Mouse (Mus musculus) embryonic facial prominence, embryonic 14.5 days (tissue): ENCODE results near the gene Gpr157. TPM values are rescaled to one million over a fixed set of nuclear protein-coding genes. Genes with fewer than 3 reads are reported as not detected.

Experiments
- ATAC-seq: fragments of 200-750 bp; cut with Nextera tagmentation; 2 replicates; pipeline ENCODE4 v1.8.0; 2017; ENCODE audit warnings: low read depth, moderate number of reproducible peaks, moderate TSS enrichment
- DNase-seq: peaks from one replicate; pipeline ENCODE4 v3.0.0-alpha.2; 2015; ENCODE audit warnings: low spot score
- H3K27ac ChIP-seq: fragments of 300-500 bp; sonication (generic); replicated peaks from 2 replicates; pipeline ENCODE4 v1.5.1; 2014; ENCODE audit warnings: low read depth, mild to moderate bottlenecking, low read length, moderate library complexity
- H3K27me3 ChIP-seq: fragments of 300-500 bp; sonication (generic); replicated peaks from 2 replicates; pipeline ENCODE4 v1.6.1; 2014; ENCODE audit warnings: low read length; ENCODE audit not compliant: control insufficient read depth, insufficient read depth
- H3K36me3 ChIP-seq: fragments of 300-500 bp; sonication (generic); 2 replicates; pipeline ENCODE4 v1.6.1; 2014; ENCODE audit warnings: low read length, mixed read lengths; ENCODE audit not compliant: control insufficient read depth, insufficient read depth
- H3K4me1 ChIP-seq: fragments of 300-500 bp; sonication (generic); 2 replicates; pipeline ENCODE4 v1.6.1; 2014; ENCODE audit warnings: antibody characterized with exemption, low read length; ENCODE audit not compliant: control insufficient read depth, insufficient read depth
- H3K4me2 ChIP-seq: fragments of 300-500 bp; sonication (generic); 2 replicates; pipeline ENCODE4 v1.6.1; 2014; ENCODE audit warnings: low read depth, mild to moderate bottlenecking, low read length, moderate library complexity, mixed read lengths
- H3K4me3 ChIP-seq: fragments of 300-500 bp; sonication (generic); 2 replicates; pipeline ENCODE4 v1.5.1; 2014; ENCODE audit warnings: low read depth, mild to moderate bottlenecking, low read length
- H3K9ac ChIP-seq: fragments of 300-500 bp; sonication (generic); 2 replicates; pipeline ENCODE4 v1.6.1; 2014; ENCODE audit warnings: low read depth, mild to moderate bottlenecking, low read length, moderate library complexity, mixed read lengths
- H3K9me3 ChIP-seq: fragments of 300-500 bp; sonication (generic); 2 replicates; pipeline ENCODE4 v1.6.1; 2016; ENCODE audit warnings: low read length; ENCODE audit not compliant: control insufficient read depth
- WGBS: fragments of 180-500 bp; shearing (Covaris S2); extraction: QIAGEN DNeasy Blood & Tissue Kit; methylation state at CpG from one replicate; pipeline ENCODE4 v1.1.7; 2014; 5-methylcytosine and 5-hydroxymethylcytosine counted together
- polyA plus RNA-seq: library from polyadenylated mRNA; unstranded; fragments of >200 nt; fragmentation: Nextera tagmentation; extraction: Ambion mirVana; gene quantifications from 2 replicates; pipeline ENCODE4 v1.2.1, GENCODE M21; 2014

Gene Gpr157
- polyA plus RNA-seq, 1 experiment from 2014 or later = 0.58 TPM

DNA sequence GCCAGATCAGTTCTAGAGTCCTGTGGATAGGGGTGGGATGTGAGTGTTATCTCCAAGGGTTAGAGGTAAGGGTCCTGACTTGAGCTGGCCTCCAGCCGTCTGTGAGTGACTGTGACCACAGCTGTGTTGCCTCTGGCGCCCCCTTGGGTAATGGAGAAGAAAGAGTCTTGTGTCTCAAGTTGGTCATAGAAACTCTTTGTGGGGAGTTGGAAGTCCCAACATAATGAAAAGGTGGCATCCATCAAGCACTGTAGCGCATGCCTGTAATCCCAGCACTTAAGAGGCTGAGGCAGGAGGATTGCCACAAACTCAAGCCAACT is 5.4 kb downstream of the Gpr157 start:
- peaks cover 25% of the 10 kb centered on the region for H3K4me1 ChIP-seq
- ATAC-seq = no peak
- no peak overlapping the region for H3K4me3 ChIP-seq
- 73% methylated on average over 3 of the region's 3 CpGs for WGBS
- H3K27me3 ChIP-seq = 0 out of 2 replicates have a peak, but pooled peaks cover 6% of the 10 kb centered on the region
- H3K9me3 ChIP-seq = no peaks in the 10 kb centered on the region
- no peak overlapping the region for H3K4me2 ChIP-seq
- no peak for DNase-seq
- H3K27ac ChIP-seq = no peak overlapping the region
- no peak overlapping the region for H3K9ac ChIP-seq
- no peaks in the 10 kb centered on the region for H3K36me3 ChIP-seq

DNA sequence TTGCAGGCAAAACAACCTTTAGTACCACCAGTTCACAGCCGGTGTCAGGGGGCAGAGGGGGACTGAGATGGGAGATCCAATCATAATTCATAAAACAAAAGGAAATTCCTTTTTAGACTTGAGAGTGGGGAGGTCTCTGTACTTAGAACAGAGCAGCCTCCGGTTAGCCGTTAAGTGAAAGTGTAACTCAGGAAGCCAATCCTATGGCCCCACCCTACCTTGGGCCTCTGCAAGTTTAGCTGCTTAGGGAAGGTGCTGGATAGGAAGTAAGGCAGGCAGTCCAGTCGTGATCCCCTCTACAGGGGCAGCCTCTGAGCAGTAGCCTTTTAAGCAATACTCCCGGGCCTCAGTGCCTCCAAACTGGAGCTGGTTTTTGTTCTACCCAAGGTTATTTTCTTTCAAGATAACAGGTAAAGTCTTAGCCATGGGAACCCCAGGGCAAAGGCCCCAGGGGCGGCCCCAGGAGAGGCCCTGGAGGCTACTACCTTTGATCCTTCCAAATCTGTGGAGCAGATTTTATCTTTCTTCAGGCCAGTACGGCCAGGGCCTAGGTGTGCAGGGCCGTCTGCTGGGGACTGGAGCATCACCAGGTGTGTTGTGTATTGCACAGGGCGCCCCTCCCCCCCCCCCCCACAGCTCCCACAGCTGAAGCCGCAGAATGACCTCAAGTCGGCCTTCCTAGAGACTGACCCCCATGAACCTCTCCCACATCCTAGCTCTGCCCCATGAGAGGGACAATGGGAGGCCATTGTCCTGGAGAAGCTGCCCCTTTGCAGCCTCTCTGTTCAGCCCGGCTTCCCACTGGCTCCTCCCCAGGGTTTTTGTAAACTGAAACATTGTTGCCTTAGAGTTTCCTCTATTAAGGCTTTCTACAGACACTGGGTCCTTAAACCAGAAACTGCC is 6.6 kb downstream of the Gpr157 start:
- Histone ChIP-seq H3K27ac (no peak overlapping the region), H3K9me3 (no peaks in the 10 kb centered on the region), H3K36me3 (no peaks in the 10 kb centered on the region), H3K27me3 (no peaks in the 10 kb centered on the region), H3K4me1 (peaks cover 16% of the 10 kb centered on the region), H3K4me3 (no peak overlapping the region), H3K4me2 (no peak overlapping the region), H3K9ac (no peak overlapping the region)
- ATAC-seq (peak; percentile 51; the same call in 1 of the 2 replicates), DNase-seq (peak; percentile 41)
- WGBS = 28% methylated on average over 11 of the region's 12 CpGs

DNA sequence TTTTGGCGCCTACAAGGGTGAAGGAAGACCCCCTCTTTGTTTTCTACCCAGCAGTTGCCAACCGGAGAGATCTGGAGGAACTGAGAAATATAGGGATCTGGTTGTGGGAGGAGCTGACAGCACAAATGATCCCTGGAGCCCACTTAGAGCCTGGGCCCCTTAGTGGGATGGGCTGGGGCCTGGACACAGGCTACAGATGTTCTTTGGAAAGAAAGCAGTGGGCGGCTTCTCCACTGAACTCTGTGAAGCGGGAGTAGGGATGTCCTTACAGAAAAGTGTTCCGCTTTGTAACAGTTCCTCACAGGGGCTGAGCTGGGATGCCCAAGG is 7.3 kb downstream of the Gpr157 start:
- WGBS = 36% methylated on average over 5 of the region's 5 CpGs
- no peak overlapping the region for H3K9ac ChIP-seq
- peaks cover 16% of the 10 kb centered on the region for H3K4me1 ChIP-seq
- no peak overlapping the region; the same call in 1 of the 2 replicates for H3K27ac ChIP-seq
- peak; percentile 27; the same call in 1 of the 2 replicates for ATAC-seq
- no peaks in the 10 kb centered on the region for H3K9me3 ChIP-seq
- no peaks in the 10 kb centered on the region for H3K36me3 ChIP-seq
- no peaks in the 10 kb centered on the region for H3K27me3 ChIP-seq
- no peak overlapping the region for H3K4me2 ChIP-seq
- peak; percentile 59 for DNase-seq
- H3K4me3 ChIP-seq = no peak overlapping the region

DNA sequence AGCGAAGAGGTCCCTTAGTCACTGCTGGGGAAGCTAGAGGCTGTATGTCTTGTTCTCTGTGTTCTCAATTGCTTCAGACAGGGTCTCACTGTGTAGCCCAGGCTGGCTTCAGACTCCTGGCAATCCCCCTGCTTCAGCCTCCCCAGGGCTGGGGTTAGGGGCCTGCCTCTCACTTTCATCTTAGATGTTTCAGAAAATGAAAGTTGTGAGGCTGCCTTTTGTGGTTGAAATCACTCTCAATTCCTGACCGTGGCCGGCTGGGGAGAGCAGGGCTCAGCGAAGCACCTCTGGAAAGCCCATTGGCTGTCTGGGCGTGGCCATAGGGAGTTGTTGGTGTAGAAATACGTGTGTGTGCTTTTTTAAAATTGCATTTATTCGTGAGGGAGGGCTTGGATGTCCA is 9.1 kb downstream of the Gpr157 start:
- Histone ChIP-seq H3K4me2 (no peak overlapping the region), H3K9me3 (no peaks in the 10 kb centered on the region), H3K9ac (no peak overlapping the region), H3K27me3 (no peaks in the 10 kb centered on the region), H3K36me3 (no peaks in the 10 kb centered on the region), H3K4me3 (no peak overlapping the region), H3K4me1 (peaks cover 16% of the 10 kb centered on the region), H3K27ac (no peak overlapping the region)
- ATAC-seq = no peak
- DNase-seq = no peak
- WGBS = 69% methylated on average over 7 of the region's 7 CpGs

DNA sequence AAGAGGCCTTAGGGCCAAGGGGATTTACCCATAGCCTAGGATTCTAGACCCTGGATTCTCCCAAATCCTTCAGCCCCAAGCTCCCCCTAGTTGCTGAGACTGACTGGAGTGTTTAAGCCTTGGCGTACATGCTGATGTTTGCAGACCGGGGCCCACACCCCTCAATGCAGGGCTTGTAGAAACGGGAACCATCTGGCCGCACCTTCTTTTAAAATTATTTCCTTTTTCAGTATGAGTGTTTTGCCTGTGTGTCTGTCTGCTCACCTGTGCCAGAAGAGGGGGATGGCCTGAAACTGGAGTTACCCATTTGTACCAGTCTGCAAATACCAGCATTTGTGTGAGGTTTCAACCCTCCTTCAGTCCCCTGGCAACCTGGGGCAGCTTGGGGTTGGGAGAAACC is 10.7 kb downstream of the Gpr157 start:
- no peak overlapping the region for H3K27ac ChIP-seq
- WGBS = 71% methylated on average over 4 of the region's 4 CpGs
- peaks cover 16% of the 10 kb centered on the region for H3K4me1 ChIP-seq
- DNase-seq (no peak), ATAC-seq (no peak)
- H3K4me3 ChIP-seq = no peak overlapping the region
- H3K9me3 ChIP-seq = no peaks in the 10 kb centered on the region
- H3K4me2 ChIP-seq = no peak overlapping the region
- no peaks in the 10 kb centered on the region for H3K36me3 ChIP-seq
- no peak overlapping the region for H3K9ac ChIP-seq
- no peaks in the 10 kb centered on the region for H3K27me3 ChIP-seq

DNA sequence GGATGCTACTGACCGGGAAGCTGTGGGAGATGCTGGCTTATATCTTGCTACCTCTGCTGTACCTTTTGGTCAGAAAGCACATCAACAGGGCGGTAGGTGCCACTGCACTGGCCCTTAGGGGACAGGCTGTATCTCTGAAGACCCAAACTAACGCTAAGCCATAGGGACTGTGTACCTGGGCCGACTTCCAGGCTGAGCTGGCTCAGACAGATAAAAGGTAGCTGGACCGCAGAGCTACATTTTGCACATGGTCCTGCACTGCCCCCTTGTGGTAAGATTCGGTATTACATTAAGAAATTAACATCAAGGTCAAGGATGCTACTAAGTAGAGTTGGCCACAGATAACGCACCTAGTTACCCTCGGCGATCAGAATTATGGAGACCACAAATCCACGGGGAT is 11.7 kb downstream of the Gpr157 start:
- H3K27ac ChIP-seq = no peak overlapping the region
- no peak overlapping the region for H3K4me2 ChIP-seq
- H3K36me3 ChIP-seq = no peaks in the 10 kb centered on the region
- H3K9ac ChIP-seq = no peak overlapping the region
- ATAC-seq = peak; percentile 35; the same call in 1 of the 2 replicates
- peak; percentile 80 for DNase-seq
- H3K4me1 ChIP-seq = peaks cover 11% of the 10 kb centered on the region
- 14% methylated on average over 10 of the region's 10 CpGs for WGBS
- H3K4me3 ChIP-seq = no peak overlapping the region
- H3K9me3 ChIP-seq = no peaks in the 10 kb centered on the region
- no peaks in the 10 kb centered on the region for H3K27me3 ChIP-seq

DNA sequence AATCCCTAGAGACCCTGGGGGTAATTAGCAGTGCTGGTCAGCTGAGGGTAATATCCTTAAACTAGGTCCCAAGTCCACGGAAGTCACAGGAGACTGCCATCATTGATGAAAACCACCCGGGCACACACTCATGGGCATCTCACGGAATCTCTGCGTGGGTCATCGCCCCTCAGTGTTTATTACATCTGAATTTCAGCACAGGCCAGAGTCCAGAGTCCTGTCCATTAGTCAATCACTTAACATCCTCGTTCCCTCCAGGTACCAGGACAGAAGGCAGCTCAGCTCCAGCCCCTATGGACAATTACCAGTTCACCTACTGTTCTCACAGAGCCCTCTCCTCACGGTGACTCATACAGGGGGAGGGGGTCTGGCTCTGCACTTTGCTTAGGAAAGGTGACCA is 15.7 kb downstream of the Gpr157 start:
- ATAC-seq (no peak), DNase-seq (no peak)

DNA sequence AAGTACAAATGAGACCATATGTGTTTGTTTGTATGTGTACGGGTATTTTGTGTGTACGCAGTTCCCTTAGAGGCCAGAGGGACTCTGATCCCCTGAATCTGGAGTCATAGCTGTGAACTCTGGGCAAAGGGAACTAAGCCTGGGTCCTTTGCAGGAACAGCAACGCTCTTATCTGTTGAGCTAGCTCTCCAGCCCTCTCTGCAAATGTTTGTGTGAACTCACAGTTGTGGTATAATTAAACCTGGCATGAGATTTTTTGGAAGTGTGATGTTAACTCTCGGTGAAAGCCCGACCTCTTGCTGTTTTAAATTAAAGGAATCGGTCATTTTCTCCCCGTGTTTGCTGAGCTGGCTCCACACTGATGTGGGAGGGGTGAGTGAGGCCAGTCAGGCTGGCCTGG is 18.5 kb downstream of the Gpr157 start:
- Histone ChIP-seq H3K36me3 (no peaks in the 10 kb centered on the region), H3K4me1 (no peaks in the 10 kb centered on the region), H3K4me2 (no peak overlapping the region), H3K27me3 (no peaks in the 10 kb centered on the region), H3K27ac (no peak overlapping the region), H3K9me3 (no peaks in the 10 kb centered on the region), H3K9ac (no peak overlapping the region), H3K4me3 (no peak overlapping the region)
- no peak for ATAC-seq
- DNase-seq = no peak
- WGBS = 32% methylated on average over 7 of the region's 7 CpGs

More for the DNA sequence above, 15.7 kb downstream of the Gpr157 start:
- Histone ChIP-seq H3K27ac (no peak overlapping the region), H3K36me3 (no peaks in the 10 kb centered on the region), H3K4me2 (no peak overlapping the region), H3K4me1 (no peaks in the 10 kb centered on the region), H3K27me3 (no peaks in the 10 kb centered on the region), H3K9ac (no peak overlapping the region), H3K9me3 (no peaks in the 10 kb centered on the region), H3K4me3 (no peak overlapping the region)
- 88% methylated on average over 7 of the region's 7 CpGs for WGBS

DNA sequence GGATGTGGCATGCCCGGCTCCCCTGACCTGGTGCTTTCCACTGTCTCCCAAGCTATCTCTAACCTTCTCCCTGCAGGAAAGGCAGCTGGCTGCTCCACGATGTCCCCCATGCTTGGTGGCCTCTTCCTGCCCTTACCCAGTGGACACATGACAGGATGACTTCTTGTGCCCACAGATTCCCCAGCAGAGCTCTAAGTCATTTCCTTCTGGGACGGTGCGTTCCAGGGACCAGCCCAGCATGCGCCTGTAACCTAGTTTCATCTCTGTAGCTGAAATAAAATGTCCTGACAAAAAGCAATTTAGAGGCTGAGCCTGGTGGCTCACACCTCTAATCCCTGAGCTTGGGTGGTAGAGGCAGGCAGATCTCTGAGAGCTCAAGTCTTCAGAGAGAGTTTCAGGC is 19.5 kb downstream of the Gpr157 start:
- Histone ChIP-seq H3K4me3 (no peak overlapping the region), H3K4me2 (no peak overlapping the region), H3K27ac (no peak overlapping the region), H3K36me3 (no peaks in the 10 kb centered on the region), H3K9me3 (no peaks in the 10 kb centered on the region), H3K9ac (no peak overlapping the region), H3K27me3 (no peaks in the 10 kb centered on the region), H3K4me1 (no peaks in the 10 kb centered on the region)
- ATAC-seq = no peak
- DNase-seq = no peak
- WGBS = 75% methylated on average over 5 of the region's 5 CpGs
